Mouse (Mus musculus): ENCODE measurements around the gene Emsy.
A peak's percentile ranks its signal among the peaks of the same experiment; 100 is the strongest.

The Emsy gene

GRCm38 (mm10) chr7:98577461-98577860 is 79.1 kb downstream of the Emsy start:
- DNase-seq (ENCODE audit: low read depth, low spot score) = no peak

DNA sequence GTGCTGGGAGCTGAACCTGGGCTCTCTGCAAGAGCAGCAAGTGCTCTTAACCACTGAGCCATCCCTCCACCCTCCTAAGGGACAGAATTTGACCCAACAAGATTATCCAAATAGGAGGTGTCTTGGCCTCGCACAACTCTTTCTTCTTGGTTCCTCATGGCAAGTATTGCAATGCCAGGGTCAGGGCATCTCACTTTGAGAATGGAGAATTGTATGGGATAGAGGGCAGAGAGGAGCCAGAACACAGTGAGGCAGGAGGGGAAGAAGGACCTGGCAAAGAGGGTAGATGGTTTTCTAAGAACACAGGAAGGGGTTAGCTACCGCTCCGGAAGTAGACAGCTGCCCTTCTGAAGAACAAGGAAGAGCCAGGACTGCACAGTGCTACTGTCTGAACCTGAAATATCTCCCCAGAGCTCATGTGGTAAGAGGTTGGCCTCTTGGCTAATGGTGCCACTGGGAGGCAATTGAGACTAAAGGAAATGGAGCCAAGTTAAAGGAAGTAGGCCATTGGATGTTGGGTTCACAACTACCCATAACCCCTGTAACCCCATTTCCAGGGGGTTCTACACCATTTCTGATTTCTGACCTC is 80.8 kb downstream of the Emsy start:
- no peak for DNase-seq (ENCODE audit: low read depth, low spot score)

DNA sequence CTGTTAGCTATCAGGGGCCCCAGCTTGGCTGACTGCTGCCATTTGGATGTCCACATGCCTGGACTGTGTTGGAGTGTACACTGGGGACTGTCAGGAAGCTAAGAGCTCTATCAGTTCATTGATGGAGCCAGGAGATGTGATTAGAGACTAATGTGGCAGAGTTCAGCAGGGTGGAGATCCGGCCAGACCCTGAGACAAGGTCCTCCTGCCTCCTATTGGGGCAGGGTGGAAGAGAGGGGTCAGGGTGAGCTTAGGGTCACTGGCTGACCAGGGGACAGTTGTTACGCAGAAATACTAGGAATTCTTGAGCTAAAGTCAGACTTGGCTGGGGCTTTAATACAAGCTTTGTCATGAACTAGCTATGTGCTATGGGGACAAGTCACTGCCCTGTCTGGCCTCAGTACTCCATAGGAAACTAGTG is 81.8 kb downstream of the Emsy start:
- DNase-seq (ENCODE audit: low read depth, low spot score) = no peak

GRCm38 (mm10) chr7:98574271-98574670 is 82.3 kb downstream of the Emsy start:
- no peak for DNase-seq (ENCODE audit: low read depth, low spot score)

- DNase-seq (ENCODE audit: low read depth, low spot score) = no peak
Observed at GRCm38 (mm10) chr7:98573231-98573781, 83.3 kb downstream of the Emsy start.

- no peak for DNase-seq (ENCODE audit: low read depth, low spot score)
Observed at GRCm38 (mm10) chr7:98572223-98572868, 84.2 kb downstream of the Emsy start.

GRCm38 (mm10) chr7:98570824-98571505 is 85.6 kb downstream of the Emsy start:
- DNase-seq (ENCODE audit: low read depth, low spot score) = no peak

DNA sequence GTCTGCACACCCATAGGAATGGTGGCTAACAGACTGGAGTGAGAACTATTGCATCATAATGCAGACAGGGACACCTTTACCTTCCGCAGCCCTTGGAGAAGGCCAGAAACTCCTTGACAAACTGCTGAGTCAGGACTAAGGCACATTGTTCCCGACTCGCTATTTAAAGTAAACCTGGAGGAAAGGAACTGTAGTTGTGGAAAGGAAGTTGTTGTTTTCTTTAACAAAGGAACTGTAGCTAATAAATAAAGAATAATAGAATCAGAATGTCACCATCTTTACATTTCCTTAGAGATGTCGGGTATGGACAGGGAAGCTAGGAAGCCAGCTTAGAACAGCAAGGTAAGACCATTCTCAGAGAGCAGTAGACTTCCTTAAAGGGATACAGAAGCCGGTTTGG is 89.5 kb downstream of the Emsy start:
- DNase-seq (ENCODE audit: low read depth, low spot score) = no peak

DNA sequence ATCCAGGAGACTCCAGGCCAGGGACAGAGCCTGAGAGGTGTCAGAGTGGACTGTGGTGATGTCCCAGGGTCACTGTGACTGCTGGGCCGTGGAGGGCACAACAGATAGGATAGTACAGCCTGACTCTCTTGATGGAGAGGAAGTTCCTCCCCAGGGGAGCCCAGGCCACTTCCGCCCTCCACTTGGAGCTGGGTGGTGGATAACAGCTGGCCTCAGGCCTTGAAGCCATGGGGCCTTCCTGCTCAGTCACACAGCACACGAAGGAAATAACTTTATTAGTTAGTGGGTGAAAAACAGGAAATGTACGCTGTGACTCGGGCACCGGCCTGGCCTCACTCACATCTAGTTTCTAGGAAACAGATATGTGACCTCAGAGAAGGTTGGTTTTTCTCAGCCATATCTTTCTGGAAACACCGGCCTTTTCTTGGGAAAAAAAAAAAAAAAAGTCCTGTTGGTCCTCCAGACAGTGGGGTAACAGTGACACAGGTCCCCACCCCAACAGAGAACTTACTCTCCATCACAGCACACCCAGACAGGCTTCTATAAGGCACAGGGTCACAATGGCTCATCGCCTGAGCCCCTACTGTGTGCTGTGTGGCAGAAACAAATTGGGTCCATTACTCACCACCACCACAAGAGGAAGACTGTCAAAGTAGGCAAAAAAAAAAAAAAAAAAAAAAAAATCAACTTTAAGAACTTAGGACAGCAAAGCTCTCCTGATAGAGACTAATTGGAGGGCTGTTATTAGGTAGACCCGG is 91.8 kb downstream of the Emsy start:
- DNase-seq (ENCODE audit: low read depth, low spot score) = peak; percentile 13

DNA sequence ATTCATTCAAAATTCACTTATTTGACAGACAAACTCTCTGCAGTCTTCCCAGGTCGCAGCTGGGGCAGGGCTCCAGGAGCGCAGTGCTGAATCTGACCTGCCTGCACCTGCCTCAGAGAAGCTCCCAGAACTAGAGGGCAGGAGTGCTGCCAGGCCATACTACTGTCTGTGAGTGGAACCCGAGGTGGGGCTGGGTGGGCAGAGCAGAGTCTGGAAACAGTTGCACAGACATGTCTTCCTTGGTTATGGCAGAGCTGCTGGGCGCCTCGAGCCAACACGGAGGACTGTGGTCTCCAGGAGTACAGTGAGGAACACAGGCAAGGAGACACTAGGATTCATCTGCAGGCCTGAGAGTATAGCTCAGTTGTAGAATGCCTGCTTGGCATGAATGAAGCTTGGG is 92.6 kb downstream of the Emsy start:
- no peak for DNase-seq (ENCODE audit: low read depth, low spot score)

DNA sequence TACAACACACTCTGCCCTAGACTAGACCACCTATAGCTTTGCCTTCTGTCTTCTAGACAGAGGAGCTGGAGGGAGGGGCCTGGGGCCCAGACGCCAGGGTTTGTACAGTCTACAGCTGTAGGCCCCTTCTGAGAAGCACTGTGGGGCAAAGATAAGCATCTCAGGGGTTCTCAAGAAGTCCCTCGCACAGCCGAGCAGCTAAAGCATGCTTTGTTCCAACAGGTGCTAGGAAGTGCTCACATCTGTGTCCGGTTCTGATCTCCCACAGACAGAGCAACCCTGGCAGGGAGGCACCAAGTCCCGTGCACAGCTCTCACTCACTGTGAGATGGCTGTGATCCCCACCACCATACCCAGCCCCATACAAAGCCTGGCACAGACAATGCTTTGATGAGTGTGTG is 93.6 kb downstream of the Emsy start:
- peak; percentile 57 for DNase-seq (ENCODE audit: low read depth, low spot score)

- no peak for DNase-seq (ENCODE audit: low read depth, low spot score)
Observed at GRCm38 (mm10) chr7:98562186-98562585, 94.4 kb downstream of the Emsy start.

DNA sequence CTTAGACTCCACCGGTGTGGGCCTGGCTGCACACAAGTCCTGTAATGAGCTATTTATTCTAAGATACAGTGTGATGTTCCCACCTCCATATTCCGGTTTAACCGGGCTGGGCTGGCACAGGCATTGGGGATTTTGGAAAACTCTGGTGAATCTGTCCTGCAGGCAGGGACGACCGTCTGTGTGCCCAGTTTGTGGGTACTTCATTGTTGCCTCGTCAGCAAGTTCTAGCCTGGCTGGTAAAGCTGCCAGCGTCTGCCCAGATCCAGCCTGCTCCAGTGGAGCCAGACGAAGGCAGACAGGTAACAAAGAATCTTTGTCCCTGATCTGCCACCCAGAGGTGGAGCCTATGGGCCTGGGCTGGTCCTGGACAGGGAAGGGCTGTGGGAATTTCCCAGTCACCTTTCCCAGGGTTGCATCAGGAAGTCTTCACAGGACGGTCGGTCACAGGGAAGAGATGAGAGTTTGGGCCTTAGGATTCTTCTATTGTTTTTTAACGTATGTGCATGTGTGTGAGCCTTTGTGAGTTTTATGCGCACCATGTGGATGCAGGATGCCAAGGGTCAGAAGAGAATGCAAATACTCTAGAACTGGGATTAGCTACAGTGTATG is 94.9 kb downstream of the Emsy start:
- DNase-seq (ENCODE audit: low read depth, low spot score) = no peak

DNA sequence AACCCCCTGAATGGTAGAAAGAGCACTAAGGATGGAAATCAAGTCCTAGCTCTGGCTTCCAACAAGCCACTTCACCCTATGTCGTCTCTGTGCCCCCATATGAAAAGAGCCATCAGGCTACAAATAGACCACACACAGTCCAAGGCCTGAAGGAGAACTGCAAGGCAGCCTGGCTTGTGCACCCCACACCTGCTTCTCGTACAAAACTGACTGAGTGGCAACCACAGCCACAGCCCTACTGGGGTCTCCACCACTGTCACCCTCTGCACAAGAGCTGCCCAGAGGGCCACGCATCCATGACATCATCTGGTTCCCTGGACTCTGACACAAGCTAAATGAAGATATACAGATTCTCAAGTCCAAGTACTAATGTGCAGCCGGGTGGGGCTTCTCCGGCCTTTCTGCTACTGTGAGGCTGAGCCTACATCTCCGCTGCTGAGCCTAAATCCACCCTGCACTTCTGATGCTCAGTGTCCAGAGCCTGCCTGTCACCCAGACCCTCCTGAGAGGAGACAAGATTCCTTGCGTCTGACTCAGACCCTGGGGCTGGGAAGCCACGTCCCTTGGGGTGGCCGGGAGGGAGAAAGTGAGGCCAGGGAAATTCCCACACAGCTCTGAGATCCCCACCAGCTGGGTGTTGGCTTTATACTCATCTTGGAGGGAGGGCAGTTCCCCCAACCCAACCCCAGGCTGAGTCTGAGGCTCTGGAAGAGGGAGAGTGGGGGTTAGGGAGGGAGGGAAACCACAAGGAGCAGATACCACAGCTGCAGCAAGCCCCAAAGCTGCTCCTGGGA is 98.3 kb downstream of the Emsy start:
- no peak for DNase-seq (ENCODE audit: low read depth, low spot score)

- DNase-seq (ENCODE audit: low read depth, low spot score) = no peak
Observed at GRCm38 (mm10) chr7:98556767-98557394, 99.7 kb downstream of the Emsy start.

DNA sequence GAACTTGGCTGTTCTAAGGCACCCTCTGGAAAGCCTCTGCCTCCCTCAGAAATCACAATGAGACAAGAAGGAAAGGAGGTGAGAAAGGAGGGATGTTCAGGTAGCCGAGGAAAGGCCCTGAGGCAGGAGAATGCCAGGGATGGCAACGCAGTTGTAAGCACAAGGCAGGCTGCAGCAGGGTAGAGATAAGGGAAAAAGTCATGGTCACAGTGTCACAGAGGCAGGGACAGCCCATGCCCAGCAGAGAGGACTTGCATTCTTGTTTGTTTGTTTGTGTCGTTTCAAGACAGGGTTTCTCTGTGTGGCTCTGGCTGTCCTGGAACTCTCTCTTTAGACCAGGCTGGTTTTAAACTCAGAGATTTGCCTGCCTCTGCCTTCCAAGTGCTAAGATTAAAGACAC is 105.5 kb downstream of the Emsy start:
- no peak for DNase-seq (ENCODE audit: low read depth, low spot score)

DNA sequence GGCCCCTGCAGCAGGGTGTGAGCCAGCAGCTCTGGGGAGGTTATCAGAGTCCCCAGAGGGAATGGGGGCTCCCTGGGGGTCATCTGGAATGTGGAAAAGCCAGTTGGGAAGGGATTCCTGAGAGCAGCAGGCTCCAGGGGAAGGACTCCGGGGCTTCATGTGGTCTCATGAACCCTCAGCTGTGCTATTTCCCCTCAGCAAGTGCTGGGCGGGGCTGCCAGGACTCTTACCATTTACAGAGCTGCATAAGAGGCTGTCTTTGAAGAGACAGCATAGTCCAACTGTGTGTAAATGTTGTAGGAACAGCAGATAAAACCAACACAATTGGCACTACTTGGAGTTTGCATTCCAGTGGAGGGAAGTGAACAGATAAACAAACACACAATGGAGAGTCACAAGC is 106.0 kb downstream of the Emsy start:
- no peak for DNase-seq (ENCODE audit: low read depth, low spot score)

GRCm38 (mm10) chr7:98548839-98549238 is 107.7 kb downstream of the Emsy start:
- no peak for DNase-seq (ENCODE audit: low read depth, low spot score)

DNA sequence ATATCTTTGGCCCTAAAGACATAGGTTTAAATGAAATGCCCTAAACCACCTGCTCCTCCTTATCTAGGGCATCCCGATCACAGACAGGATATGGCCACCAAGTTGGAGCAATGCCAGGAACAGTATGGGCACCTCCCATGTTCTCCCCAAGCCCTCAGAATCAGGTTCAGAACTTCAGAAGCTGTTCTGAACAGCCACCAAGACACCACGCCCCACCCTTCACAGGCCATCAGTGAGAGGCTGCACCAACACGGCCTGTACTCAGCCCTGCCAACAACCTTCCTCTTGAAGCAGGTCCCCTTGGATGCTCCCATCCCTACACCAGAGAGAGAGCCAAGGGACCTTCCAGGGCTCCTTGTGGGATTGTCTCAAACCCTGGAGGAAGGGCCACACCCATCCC is 112.0 kb downstream of the Emsy start:
- no peak for DNase-seq (ENCODE audit: low read depth, low spot score)

GRCm38 (mm10) chr7:98543853-98544370 is 112.7 kb downstream of the Emsy start:
- DNase-seq (ENCODE audit: low read depth, low spot score) = no peak

All from CD4-positive helper T cell, adult 2 months (primary cell).